Mouse (Mus musculus) mouse embryonic stem cell (cell line): Measurements from ENCODE around the gene Phc2.
"Not testable (repeated sequence)": the region's sequence is repeated elsewhere in the genome, so short reads cannot be mapped to it uniquely, and the experiment has no call there.

Source experiments
- in situ Hi-C, 2 experiments: fragments of 300-500 bp; cut with MboI; formaldehyde crosslinking; loops; 1 replicate in 1 of 2; 3 replicates in 1 of 2; pipeline ENCODE4 v1.14.3; 2019 to 2020; ENCODE audit warnings: low sequenced_read_pairs in 2 of 2, low pct_unique_long_range_greater_than_20kb in 1 of 2, mixed read lengths in 1 of 2; ENCODE audit not compliant: unreplicated experiment in 1 of 2

Phc2 gene

DNA sequence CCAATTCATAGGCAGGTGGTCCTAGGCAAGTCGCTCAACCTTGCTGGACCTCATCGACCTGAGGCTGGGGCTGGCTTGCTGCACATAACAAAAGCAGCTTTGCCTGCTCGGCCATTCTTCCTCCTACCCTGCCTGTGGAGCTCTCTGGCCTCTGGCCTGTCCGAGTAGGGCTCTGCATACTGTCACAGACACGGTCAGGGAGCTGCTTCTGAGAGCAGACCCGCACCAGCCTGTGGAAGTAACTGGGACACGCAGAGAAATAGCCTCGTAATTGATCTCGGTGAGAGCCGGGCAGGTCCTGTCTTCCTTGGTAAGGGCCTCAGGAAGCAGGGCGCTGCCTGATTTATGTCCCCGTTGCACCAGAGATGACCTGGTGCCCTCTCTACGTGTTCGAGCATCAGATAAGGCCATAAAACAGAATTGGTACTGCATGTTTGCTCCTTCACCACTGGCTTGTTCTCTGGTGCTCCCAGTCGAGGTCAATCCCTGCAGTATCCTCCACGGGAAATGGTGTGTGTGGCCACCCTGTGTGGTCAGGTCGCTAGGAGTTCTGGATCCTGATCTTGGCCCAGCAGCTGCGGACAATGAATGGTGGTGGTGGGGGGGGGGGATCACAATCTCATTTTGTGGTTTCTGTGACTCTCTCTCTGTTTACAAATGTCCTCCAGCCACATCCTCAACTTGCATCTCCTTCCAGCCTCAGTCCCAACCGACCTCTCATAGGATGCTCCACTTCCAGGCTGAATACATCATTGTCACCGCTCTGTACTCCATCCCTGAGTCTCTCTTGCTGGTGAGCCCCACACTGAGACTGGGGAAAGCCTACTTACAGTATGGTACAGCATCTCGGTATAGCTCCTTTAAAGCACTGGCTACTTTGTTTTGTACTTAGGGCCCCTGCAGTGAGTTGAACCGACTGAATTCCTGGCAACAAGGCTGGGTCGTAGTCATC lies 12.5 kb upstream of the Phc2 start:
- in situ Hi-C loops = no loop called here

DNA sequence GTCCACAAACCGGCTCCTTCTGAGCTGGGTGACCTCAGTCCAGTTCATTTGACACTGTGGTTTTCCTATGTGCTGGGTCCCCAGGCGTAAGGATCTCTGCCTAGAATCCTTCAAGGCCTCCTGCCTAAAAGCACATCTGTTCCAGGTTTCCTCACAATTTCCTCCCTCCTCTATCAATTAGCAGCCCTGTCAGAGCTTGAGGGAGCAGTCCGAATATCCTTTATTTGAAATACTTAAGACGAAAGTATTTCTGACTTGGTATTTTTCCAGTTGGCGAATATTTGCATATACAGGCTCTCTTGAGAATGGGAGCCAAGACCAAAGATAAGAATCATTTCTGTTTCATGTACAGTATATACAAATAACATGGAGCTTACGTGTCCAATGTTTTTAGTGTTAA lies 8.6 kb upstream of the Phc2 start:
- in situ Hi-C loops = no loop called here

DNA sequence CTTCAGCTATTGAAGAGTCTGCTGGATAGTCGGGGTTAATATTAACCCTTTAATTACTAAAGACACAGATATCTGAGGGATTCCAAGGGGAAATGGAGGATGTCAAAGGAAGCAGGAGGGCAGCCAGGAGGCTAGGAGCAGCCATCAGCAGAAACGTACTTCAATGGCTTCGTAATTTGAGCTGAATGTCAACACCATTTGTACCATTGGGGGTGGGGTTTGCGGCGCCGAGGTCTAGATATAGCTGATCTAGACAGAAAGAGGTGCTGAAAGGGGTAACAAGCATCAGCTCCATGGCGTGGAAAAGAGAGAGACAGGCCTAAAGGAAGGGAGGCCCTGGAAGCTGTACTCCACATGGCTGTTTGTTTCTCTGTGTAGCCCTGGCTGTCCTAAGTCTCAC lies 7.7 kb upstream of the Phc2 start:
- in situ Hi-C loops = no loop called here

DNA sequence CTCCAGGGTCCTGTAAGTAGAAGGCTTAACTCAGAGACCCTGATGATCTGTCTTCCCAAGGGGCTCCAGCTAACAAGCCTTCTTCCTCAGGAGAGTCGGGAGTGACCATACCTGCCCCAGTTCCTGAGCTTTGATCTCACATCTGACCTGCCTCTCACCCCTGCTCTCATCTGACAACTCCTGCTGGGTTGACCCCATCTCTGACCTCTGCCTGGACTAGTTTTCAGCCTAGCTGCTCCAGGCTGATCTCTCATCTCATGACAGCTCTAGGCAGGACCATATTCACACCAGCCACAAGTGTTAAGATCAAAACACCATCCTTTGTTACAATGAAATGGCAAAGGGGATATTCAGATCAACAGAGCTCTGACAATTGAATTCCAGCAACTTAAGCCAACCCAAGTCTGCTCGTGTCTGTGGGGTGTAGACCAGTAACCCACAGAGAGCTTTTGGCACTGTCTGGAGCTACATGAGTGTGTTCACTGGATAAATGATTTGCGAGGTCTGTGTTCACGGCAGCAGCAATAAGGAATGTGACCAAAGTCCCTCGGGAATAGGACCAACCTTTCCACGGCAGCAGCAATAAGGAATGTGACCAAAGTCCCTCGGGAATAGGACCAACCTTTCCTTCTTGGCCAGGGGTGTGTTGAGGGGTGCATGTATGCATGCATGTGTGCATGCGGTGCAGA lies 5.8 kb upstream of the Phc2 start:
- in situ Hi-C loops = no loop called here

DNA sequence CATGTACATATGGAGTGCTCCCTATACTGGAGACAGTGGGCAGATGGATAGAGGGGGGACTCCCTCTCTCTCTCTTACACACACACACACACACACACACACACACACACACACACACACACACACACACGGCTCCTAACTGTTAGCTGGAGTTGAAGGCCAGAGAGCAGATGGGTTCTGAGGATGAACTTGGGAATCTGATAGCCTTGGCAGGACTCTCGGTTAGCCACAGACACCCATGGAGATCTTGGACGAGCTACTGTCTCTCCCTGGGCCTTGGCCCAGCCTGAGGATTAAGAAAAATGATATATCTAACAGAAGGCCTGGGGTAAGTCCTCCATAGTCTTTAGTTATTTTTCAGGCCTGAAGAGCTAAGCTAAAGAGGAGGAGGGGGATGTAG lies 3.0 kb upstream of the Phc2 start:
- in situ Hi-C loops = no loop called here

DNA sequence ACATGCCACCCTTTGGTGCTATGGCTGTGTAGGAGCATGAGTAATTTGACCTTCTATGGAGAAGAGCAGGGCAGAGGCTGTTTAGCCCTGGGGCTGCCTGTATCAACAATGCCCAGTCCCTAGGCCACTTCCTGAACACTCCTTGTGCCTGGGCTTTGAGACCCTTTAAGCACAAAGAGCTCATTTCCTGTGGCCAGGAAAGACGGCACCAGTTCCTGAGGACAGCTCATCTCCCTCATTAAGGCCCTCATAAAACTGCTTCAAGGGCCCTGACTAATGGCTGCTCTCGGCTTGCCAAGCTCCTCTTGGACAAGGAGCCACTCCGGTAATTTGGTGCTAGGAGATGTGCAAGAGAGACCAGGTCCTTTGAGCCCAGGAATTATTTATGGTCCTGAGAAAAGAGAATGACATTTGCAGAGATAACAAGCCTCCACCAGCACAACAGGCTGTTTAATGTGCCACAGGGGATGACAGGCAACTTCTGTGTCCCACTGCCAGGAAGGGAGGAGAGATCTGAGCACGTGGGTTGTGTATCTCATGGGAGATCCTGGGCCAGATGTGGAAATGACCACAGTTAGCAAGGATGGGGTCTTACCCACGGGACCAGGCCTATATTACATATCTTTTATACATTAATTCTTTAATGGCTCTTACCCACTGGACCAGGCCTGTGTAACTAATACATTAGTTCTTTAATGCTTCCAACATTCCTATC lies 1.8 kb upstream of the Phc2 start:
- in situ Hi-C loops = no loop called here

DNA sequence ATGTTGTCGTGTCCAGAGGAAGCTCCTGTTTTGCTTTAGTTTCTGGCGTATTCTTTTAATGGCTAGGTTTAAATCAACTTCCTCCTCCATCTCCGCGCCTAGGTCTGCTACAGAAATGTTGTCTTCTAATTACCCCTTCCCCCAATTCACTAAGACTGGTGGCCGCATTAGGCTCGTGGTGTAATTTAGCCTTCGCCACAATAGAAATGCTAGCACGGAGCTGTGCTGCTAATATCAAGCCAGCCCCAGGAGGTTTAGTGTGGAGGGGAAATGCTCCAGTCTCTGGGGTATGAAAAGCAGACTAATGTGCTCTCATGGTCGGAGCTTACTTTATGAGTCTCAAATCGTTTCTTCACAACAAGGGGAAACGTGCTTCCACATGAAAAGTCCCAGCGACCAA lies 944 bp downstream of the Phc2 start:
- in situ Hi-C loops = no loop called here

DNA sequence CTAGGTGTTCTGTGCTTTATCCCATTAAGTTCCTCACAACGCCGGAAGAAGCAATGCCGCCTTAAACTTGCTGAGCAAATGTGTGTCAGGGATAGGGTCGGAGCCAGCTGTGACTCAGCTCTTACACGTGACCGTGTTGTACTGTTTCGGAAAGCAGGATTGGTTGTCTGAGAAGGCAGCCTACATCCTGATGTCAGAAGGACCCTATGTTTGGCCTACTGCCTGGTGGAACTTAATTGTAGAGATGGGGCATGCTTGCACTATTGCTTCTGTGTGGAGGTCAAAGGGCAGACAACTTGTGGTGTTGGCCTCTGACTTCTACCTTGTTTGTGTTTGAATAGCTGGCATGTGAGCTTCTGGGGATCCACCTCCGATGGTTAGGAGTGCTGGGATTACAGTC lies 5.7 kb downstream of the Phc2 start:
- in situ Hi-C loops = no loop called here

DNA sequence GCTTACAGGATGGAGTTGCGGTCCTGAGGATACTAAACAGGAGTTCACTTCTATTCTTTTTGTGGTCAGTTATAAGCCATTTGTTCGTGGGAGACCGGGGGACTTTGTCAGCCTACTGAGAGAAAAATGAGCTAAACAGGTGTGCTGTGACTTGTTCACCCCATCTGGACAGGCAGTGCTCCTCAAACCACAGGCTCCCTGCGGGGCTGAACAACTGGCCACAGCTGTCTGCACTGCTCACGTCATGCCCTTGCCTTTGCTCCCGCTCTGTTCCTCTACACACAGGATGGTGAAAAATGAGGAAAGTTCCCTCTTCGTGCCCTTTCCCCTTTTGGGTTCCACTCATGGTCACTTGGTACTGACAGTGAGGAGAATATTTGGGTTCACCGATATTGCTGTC lies 6.6 kb downstream of the Phc2 start:
- in situ Hi-C loops = no loop called here

DNA sequence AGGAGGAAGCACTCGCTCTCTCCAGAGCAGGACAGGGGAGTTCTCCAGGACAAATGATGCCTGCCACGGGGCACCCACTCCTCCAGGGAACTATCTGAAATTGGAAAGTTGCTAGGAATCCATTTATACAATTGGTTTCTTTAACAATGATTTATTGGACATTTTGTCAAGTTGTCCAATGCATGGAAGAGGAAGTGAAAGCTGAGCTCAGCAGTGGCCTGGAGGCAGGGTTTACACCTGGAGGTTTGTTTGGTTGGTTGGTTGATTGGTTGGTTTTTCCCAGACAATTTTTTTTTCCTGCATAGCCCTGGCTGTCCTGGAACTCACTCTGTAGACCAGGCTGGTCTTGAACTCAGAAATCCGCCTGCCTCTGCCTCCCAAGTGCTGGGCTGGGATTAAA lies 9.5 kb downstream of the Phc2 start:
- in situ Hi-C loops = no loop called here

DNA sequence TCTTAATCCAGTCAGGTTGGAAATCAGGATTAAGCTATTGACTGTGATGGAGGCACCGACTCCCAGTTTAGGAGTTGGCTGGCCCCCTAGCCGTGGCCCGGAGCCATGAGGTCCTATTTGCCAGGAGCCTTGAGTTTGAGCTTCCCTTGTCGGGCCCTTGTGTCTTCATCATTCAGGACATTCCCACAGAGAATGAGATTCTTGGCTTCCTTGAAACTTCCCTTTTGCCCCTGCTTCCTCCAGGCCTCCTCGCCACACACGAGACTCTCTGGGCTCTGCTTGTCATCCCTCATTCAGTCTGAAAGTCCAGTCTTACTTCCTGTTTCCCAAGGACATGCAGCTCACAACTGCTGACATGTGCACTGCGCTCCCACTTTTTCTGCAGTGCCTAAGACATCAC lies 11.9 kb downstream of the Phc2 start:
- in situ Hi-C loops = not testable (repeated sequence)

DNA sequence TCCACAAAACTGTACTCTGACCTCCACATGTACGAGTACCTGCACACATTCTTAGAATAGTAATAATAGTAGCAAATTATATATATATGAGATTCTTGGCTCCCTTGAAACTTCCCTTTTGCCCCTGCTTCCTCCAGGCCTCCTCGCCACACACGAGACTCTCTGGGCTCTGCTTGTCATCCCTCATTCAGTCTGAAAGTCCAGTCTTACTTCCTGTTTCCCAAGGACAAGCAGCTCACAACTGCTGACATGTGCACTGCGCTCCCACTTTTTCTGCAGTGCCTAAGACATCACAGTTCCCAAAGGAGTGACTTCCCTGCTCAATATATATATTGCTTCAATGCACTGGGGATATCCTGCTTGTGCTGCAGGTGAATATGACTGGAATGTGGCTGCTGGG lies 12.7 kb downstream of the Phc2 start:
- in situ Hi-C loops = not testable (repeated sequence)

DNA sequence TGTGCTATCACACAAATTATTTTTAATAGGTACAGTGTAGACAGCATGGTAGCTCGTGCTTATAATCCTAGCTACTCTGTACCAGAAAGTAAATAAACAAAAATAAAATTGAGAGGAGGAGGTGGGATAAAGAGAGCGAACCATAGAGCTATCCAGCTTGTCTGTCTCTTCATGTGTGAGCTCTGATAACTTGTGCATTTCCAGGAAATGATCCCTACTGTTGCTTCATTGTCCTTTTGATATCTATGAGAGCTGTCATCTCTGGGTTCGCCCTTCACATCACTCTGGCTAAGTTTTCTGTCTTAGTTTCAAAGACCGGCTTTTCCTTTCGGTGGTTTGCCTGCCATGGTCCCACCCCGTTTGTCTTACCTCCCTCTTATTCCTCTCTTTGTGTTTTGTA lies 14.7 kb downstream of the Phc2 start:
- in situ Hi-C loops = no loop called here

DNA sequence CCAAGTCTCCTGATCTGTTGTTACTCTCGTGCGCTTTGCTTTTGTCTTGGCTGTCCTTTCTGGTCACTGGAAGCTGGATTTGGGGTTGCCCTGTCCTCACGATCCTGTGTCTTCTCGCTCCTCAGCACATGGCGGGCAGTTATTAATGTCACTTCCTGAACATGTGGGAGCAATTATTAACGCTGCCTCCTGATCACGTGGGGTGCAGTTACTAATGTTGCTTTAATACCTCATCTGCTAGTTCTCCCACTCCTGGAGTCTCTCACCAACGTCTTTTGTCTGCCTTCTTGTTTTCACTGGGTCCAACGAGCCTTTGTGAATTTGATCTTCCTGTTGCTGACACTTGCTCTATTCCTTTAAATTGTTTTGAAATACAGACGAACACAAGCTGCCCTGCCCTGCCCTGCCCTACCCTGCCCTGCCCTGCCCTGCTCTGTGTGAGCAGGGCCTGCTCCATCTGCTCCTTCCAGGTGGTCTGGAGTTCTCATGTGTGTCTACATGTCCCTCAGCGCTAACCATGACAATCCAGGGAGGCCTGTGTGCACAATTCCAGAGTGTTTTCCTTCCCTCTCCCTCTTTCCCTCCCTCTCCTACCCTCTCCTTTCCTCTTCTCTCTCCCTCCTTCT lies 16.2 kb downstream of the Phc2 start:
- in situ Hi-C loops = no loop called here

DNA sequence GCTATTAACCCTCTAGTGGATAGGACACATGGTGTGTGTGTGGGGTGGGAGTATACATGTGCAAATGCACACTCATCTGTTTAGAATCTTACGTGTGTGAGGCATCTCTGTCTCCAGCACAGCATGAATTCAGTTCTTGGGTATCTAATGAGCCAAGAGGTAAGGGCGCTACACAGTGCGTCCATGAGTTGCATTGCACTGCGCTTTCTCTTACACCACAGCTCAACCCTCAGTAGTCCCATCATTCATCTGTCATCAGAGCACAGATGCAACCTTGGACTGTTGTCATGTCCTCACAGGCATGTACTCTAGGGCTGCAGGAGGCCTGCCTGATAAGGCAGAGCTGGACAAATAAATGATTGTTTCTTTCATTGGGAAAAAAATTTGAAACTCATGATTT lies 18.0 kb downstream of the Phc2 start:
- in situ Hi-C loops = no loop called here

DNA sequence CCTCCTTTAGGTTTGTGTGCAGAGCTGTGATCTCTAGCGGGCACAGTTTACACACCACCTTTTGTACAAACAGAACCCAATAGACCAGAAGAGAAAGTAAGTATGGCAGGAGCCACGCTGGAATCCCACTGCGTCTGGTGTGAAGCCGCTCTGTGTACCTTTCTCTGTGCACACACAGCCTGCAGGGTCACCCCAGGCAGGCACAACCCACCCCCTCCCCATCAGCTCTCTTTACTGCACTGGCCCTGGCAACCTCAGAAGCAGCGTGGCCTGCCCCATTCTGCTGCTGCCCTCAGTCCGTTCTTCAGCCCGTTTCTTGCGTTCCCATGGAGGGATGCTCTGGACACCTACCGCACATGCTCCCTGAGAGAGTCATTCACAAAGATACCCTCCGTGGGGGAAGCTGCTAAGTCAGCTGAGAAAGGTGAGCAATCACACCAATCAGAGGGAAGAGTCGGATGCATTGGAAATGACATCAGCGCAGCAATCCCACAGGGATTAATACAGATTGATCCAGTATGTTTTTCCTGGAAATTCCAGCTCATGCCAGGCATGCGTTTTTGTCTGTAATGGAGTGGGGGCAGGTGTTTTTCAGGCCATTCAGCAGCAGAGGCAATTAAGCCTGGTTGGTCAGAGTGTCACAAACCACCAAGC lies 24.2 kb downstream of the Phc2 start:
- in situ Hi-C loops = no loop called here

DNA sequence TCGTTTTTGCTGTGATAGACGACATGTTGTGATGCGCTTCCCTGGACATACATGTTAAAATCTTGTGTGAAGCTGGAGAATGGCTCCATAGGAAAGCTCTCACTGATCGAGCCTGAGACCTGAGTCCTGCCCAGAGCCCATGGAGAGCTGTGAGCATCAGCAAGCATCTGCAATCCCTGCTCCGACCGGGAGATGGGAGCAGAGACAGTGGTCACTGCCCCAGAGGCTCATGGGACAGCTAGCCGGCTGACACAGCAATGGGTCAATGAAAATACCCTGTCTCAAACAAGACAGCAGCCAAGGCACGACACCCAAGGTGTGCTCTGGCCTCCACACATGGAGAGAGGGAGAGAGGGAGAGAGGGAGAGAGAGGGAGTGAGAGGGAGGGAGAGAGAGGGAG lies 26.6 kb downstream of the Phc2 start:
- in situ Hi-C loops = no loop called here

DNA sequence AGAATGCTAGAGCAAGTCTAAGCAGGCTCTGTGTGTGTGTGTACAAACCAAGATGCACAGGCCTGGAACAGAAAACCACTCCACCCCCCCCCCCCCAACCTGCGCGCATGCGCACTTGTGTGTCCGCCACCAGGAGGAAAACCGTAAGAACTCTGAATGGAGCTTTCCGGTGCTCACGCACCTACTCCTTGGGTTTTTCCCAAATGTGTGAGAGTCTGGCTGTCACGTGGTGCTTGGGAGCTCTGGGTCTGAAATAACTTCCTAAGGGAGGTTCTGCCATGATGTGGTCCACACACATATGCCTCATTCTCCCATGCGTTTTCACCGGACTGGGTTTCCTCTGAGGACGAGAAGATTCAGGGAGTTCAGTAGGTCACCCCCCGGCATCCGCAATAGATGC lies 27.8 kb downstream of the Phc2 start:
- in situ Hi-C loops = no loop called here

DNA sequence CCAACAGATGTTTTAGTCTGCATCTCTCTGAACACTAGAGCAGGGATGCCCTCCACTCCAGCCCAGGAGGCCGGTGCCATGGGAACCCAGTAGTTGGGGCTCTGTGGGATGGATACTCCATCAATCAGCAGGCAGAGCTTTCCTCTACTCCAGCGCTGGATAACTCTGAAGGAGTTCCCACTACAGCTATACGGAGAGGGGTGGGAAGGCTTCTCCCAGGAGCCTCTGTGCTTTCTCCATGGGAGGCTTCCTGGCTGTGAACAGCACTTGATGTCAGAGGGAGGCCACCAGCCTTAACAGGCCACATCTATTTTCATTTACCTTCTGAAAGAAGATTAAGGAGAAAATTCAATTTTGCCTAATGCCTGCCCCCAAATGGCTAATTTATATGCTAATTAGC lies 29.2 kb downstream of the Phc2 start:
- in situ Hi-C loops = no loop called here
